Mouse (Mus musculus) thymus, postnatal 10 days (tissue): Measurements from ENCODE around the gene Mvb12b.
A peak's percentile ranks its signal among the peaks of the same experiment; 100 is the strongest.

Experiments used
- DNase-seq, 2 experiments: peaks; one replicate each; pipeline ENCODE4 v3.0.0; 2021; ENCODE audit warnings: low spot score in 2 of 2

Gene Mvb12b

GRCm38 (mm10) chr2:33700581-33701445 is 186.9 kb downstream of the Mvb12b start:
- no peak for DNase-seq

GRCm38 (mm10) chr2:33698898-33699297 is 188.8 kb downstream of the Mvb12b start:
- no peak for DNase-seq

GRCm38 (mm10) chr2:33696428-33696827 is 191.3 kb downstream of the Mvb12b start:
- peak in 1 of 2 experiments; percentile 33 for DNase-seq

GRCm38 (mm10) chr2:33693931-33694330 is 193.8 kb downstream of the Mvb12b start:
- DNase-seq: no peak

- peak; percentile 31 to 74 for DNase-seq
Measured at GRCm38 (mm10) chr2:33689880-33690462, 197.8 kb downstream of the Mvb12b start.

GRCm38 (mm10) chr2:33689155-33689879 is 198.4 kb downstream of the Mvb12b start:
- DNase-seq: peak; percentile 14 to 16

GRCm38 (mm10) chr2:33683594-33683993 is 204.2 kb downstream of the Mvb12b start:
- no peak for DNase-seq

GRCm38 (mm10) chr2:33683095-33683494 is 204.7 kb downstream of the Mvb12b start:
- no peak for DNase-seq

- peak; percentile 32 to 73 for DNase-seq
Measured at GRCm38 (mm10) chr2:33682219-33682618, 205.5 kb downstream of the Mvb12b start.
